Mouse (Mus musculus) bone marrow, adult 2 months (tissue): ENCODE data around the gene Stat2.

Experiments used
- CTCF ChIP-seq: fragments of 200-500 bp; IDR thresholded peaks from 2 replicates; pipeline ENCODE4 v1.5.1; 2011; ENCODE audit warnings: low read length, control low read depth; ENCODE audit not compliant: control insufficient read depth, insufficient read depth
- POLR2A ChIP-seq: fragments of 200-500 bp; IDR thresholded peaks from 2 replicates; pipeline ENCODE4 v1.6.1; 2011; ENCODE audit warnings: low read depth, mild to moderate bottlenecking, control low read depth, low read length, borderline replicate concordance; ENCODE audit not compliant: control insufficient read depth

- TF ChIP-seq POLR2A (no peak), CTCF (no peak)
Observed at GRCm38 (mm10) chr10:128258953-128259352, 11.4 kb upstream of the Stat2 start.
